Comparison of ENCODE assay signal across 7 mouse cellular contexts in genomic region chr7:44867010-44867702, GRCm38 (mm10). TPM values are rescaled to one million over a fixed set of nuclear protein-coding genes. Genes with fewer than 3 reads are reported as not detected.
DNase-seq lines count a peak whose midpoint lies in the region; ATAC-seq lines count a peak whose summit lies in the region.

No protein-coding gene starts in this region.

- H3K9me3 ChIP-seq in liver, embryonic 11.5 days (ENCODE audit: control insufficient read depth, low read length): no peaks in the 10 kb centered on the region
- H3K9me3 ChIP-seq in forebrain, embryonic 15.5 days: no peaks in the 10 kb centered on the region
- no peaks in the 10 kb centered on the region for H3K9me3 ChIP-seq in limb, embryonic 11.5 days (ENCODE audit: control insufficient read depth, low read length)
- no peaks in the 10 kb centered on the region for H3K9me3 ChIP-seq in stomach, embryonic 14.5 days (ENCODE audit: control insufficient read depth, low read depth, low read length)

- H3K4me2 ChIP-seq in liver, embryonic 11.5 days: peak overlapping the region; percentile 91
- peak overlapping the region; percentile 73 for H3K4me2 ChIP-seq in forebrain, embryonic 15.5 days (replicated peaks)
- peak overlapping the region; percentile 85 for H3K4me2 ChIP-seq in limb, embryonic 11.5 days (ENCODE audit: low read depth, severe bottlenecking)
- peak overlapping the region; percentile 82 for H3K4me2 ChIP-seq in stomach, embryonic 14.5 days (replicated peaks; ENCODE audit: low read depth, low read length)

- ATAC-seq in liver, embryonic 11.5 days (replicated peaks; ENCODE audit: low FRiP score): no peak
- ATAC-seq in forebrain, embryonic 15.5 days (replicated peaks): no peak
- no peak for ATAC-seq in limb, embryonic 11.5 days (ENCODE audit: insufficient number of reproducible peaks, low FRiP score, low TSS enrichment, low read depth)
- ATAC-seq in stomach, embryonic 14.5 days (ENCODE audit: insufficient number of reproducible peaks, insufficient read depth, low FRiP score, low read depth): no peak
- no peak for ATAC-seq in megakaryocyte-erythroid progenitor cell, adult 5-6 weeks (replicated peaks; ENCODE audit: low FRiP score, low TSS enrichment, poor library complexity, severe bottlenecking)

- peaks cover 35% of the 10 kb centered on the region for H3K36me3 ChIP-seq in liver, embryonic 11.5 days (ENCODE audit: control insufficient read depth, insufficient read depth, low read length)
- H3K36me3 ChIP-seq in forebrain, embryonic 15.5 days: peaks cover 36% of the 10 kb centered on the region
- H3K36me3 ChIP-seq in limb, embryonic 11.5 days (ENCODE audit: control insufficient read depth, insufficient read depth, low read length): peaks cover 29% of the 10 kb centered on the region; the same call in 1 of the 2 replicates
- peaks cover 42% of the 10 kb centered on the region for H3K36me3 ChIP-seq in stomach, embryonic 14.5 days (ENCODE audit: control insufficient read depth, insufficient read depth, low read length)

- no peak for DNase-seq in liver, embryonic 11.5 days (ENCODE audit: low spot score)
- DNase-seq in liver: no peak
- no peak for DNase-seq in limb, embryonic 11.5 days (ENCODE audit: low spot score)
- no peak for DNase-seq in right cerebral cortex, postnatal 10 days (ENCODE audit: low spot score in 2 of 2)

- no peak overlapping the region for H3K27ac ChIP-seq in liver, embryonic 11.5 days (ENCODE audit: low read depth, low read length)
- no peak overlapping the region for H3K27ac ChIP-seq in forebrain, embryonic 15.5 days (replicated peaks)
- no peak overlapping the region for H3K27ac ChIP-seq in limb, embryonic 11.5 days (replicated peaks; ENCODE audit: low read depth, low read length)
- peak overlapping the region; percentile 39 for H3K27ac ChIP-seq in stomach, embryonic 14.5 days (ENCODE audit: low read length)

- no peaks in the 10 kb centered on the region for H3K27me3 ChIP-seq in liver, embryonic 11.5 days (replicated peaks; ENCODE audit: control insufficient read depth, insufficient read depth, low read length)
- no peaks in the 10 kb centered on the region for H3K27me3 ChIP-seq in forebrain, embryonic 15.5 days
- H3K27me3 ChIP-seq in limb, embryonic 11.5 days (ENCODE audit: control insufficient read depth, insufficient read depth, low read length): no peaks in the 10 kb centered on the region
- no peaks in the 10 kb centered on the region for H3K27me3 ChIP-seq in stomach, embryonic 14.5 days (ENCODE audit: control insufficient read depth, insufficient read depth, low read length)

- H3K4me3 ChIP-seq in liver, embryonic 11.5 days (ENCODE audit: low read depth, low read length): peak overlapping the region; percentile 94
- H3K4me3 ChIP-seq in forebrain, embryonic 15.5 days: peak overlapping the region; percentile 82
- H3K4me3 ChIP-seq in limb, embryonic 11.5 days (ENCODE audit: low read depth, low read length): peak overlapping the region; percentile 66
- peak overlapping the region; percentile 94 for H3K4me3 ChIP-seq in stomach, embryonic 14.5 days (ENCODE audit: low read depth, low read length)

- peaks cover 36% of the 10 kb centered on the region for H3K4me1 ChIP-seq in liver, embryonic 11.5 days (replicated peaks; ENCODE audit: control insufficient read depth, insufficient read depth, low read length)
- peaks cover 49% of the 10 kb centered on the region for H3K4me1 ChIP-seq in forebrain, embryonic 15.5 days
- H3K4me1 ChIP-seq in limb, embryonic 11.5 days (ENCODE audit: control insufficient read depth, insufficient read depth, low read length): peaks cover 24% of the 10 kb centered on the region
- peaks cover 35% of the 10 kb centered on the region for H3K4me1 ChIP-seq in stomach, embryonic 14.5 days (ENCODE audit: control insufficient read depth, insufficient read depth, low read length)

- WGBS in liver, embryonic 11.5 days: 78% methylated on average over 19 of the region's 19 CpGs
- 73% methylated on average over 19 of the region's 19 CpGs for WGBS in forebrain, embryonic 15.5 days
- WGBS in limb, embryonic 11.5 days: 80% methylated on average over 19 of the region's 19 CpGs
- 47% methylated on average over 19 of the region's 19 CpGs for WGBS in stomach, embryonic 14.5 days

- H3K9ac ChIP-seq in liver, embryonic 11.5 days (ENCODE audit: low read depth, low read length): no peak overlapping the region
- peak overlapping the region; percentile 96 for H3K9ac ChIP-seq in forebrain, embryonic 15.5 days (replicated peaks)
- peak overlapping the region; percentile 47 for H3K9ac ChIP-seq in limb, embryonic 11.5 days (ENCODE audit: low read length)
- no peak overlapping the region; the same call in 1 of the 2 replicates for H3K9ac ChIP-seq in stomach, embryonic 14.5 days (replicated peaks; ENCODE audit: low read depth, low read length)

RNA-seq across cellular contexts. Expression of gene Ptov1, which starts 2.4 kb away (rescaled TPM):
- 162 and 164 TPM in 2 replicates for polyA plus RNA-seq in liver, embryonic 11.5 days (2014; fragmentation: Nextera tagmentation; extraction: Ambion mirVana)
- 583 and 618 TPM in 2 replicates for polyA plus RNA-seq in forebrain, embryonic 15.5 days (2015; fragmentation: Nextera tagmentation; extraction: Ambion mirVana)
- 410 and 427 TPM in 2 replicates for polyA plus RNA-seq in limb, embryonic 11.5 days (2014; fragmentation: Nextera tagmentation; extraction: Ambion mirVana)
- polyA plus RNA-seq in stomach, embryonic 14.5 days (2014; fragmentation: Nextera tagmentation; extraction: Ambion mirVana): 377 and 384 TPM in 2 replicates
- total RNA-seq in megakaryocyte-erythroid progenitor cell, adult 5-6 weeks (2014; fragmentation: Nextera tagmentation): 79.6 and 88.8 TPM in 2 replicates
- 19.6 and 40.9 TPM in 2 replicates for total RNA-seq in megakaryocyte-erythroid progenitor cell, adult 5-6 weeks (2017)

RNA-seq across cellular contexts. Expression of gene Pnkp, which starts 10.2 kb away (rescaled TPM):
- polyA plus RNA-seq in liver, embryonic 11.5 days (2014; fragmentation: Nextera tagmentation; extraction: Ambion mirVana): 30.9 and 32.5 TPM in 2 replicates
- 32.1 and 35.3 TPM in 2 replicates for polyA plus RNA-seq in forebrain, embryonic 15.5 days (2015; fragmentation: Nextera tagmentation; extraction: Ambion mirVana)
- 31.0 and 31.2 TPM in 2 replicates for polyA plus RNA-seq in limb, embryonic 11.5 days (2014; fragmentation: Nextera tagmentation; extraction: Ambion mirVana)
- 25.7 and 30.0 TPM in 2 replicates for polyA plus RNA-seq in stomach, embryonic 14.5 days (2014; fragmentation: Nextera tagmentation; extraction: Ambion mirVana)
- total RNA-seq in megakaryocyte-erythroid progenitor cell, adult 5-6 weeks (2014; fragmentation: Nextera tagmentation): 25.2 and 58.9 TPM in 2 replicates
- 18.4 and 30.5 TPM in 2 replicates for total RNA-seq in megakaryocyte-erythroid progenitor cell, adult 5-6 weeks (2017)

RNA-seq across cellular contexts. Expression of gene Tbc1d17, which starts 18.3 kb away (rescaled TPM):
- polyA plus RNA-seq in liver, embryonic 11.5 days (2014; fragmentation: Nextera tagmentation; extraction: Ambion mirVana): 50.5 and 53.3 TPM in 2 replicates
- polyA plus RNA-seq in forebrain, embryonic 15.5 days (2015; fragmentation: Nextera tagmentation; extraction: Ambion mirVana): 119 and 120 TPM in 2 replicates
- 60.9 and 69.0 TPM in 2 replicates for polyA plus RNA-seq in limb, embryonic 11.5 days (2014; fragmentation: Nextera tagmentation; extraction: Ambion mirVana)
- polyA plus RNA-seq in stomach, embryonic 14.5 days (2014; fragmentation: Nextera tagmentation; extraction: Ambion mirVana): 64.6 and 71.8 TPM in 2 replicates
- 26.7 and 61.9 TPM in 2 replicates for total RNA-seq in megakaryocyte-erythroid progenitor cell, adult 5-6 weeks (2014; fragmentation: Nextera tagmentation)
- 13.7 and 49.6 TPM in 2 replicates for total RNA-seq in megakaryocyte-erythroid progenitor cell, adult 5-6 weeks (2017)

RNA-seq across cellular contexts. Expression of gene Akt1s1, which starts 18.4 kb away (rescaled TPM):
- 46.5 and 53.9 TPM in 2 replicates for polyA plus RNA-seq in liver, embryonic 11.5 days (2014; fragmentation: Nextera tagmentation; extraction: Ambion mirVana)
- polyA plus RNA-seq in forebrain, embryonic 15.5 days (2015; fragmentation: Nextera tagmentation; extraction: Ambion mirVana): 118 and 120 TPM in 2 replicates
- 38.6 and 63.4 TPM in 2 replicates for polyA plus RNA-seq in limb, embryonic 11.5 days (2014; fragmentation: Nextera tagmentation; extraction: Ambion mirVana)
- polyA plus RNA-seq in stomach, embryonic 14.5 days (2014; fragmentation: Nextera tagmentation; extraction: Ambion mirVana): 43.6 and 54.9 TPM in 2 replicates
- 21.1 and 23.7 TPM in 2 replicates for total RNA-seq in megakaryocyte-erythroid progenitor cell, adult 5-6 weeks (2014; fragmentation: Nextera tagmentation)
- total RNA-seq in megakaryocyte-erythroid progenitor cell, adult 5-6 weeks (2017): 19.2 and 24.5 TPM in 2 replicates

RNA-seq across cellular contexts. Expression of gene Med25, which starts 25.4 kb away (rescaled TPM):
- polyA plus RNA-seq in liver, embryonic 11.5 days (2014; fragmentation: Nextera tagmentation; extraction: Ambion mirVana): 66.8 and 72.5 TPM in 2 replicates
- 164 and 166 TPM in 2 replicates for polyA plus RNA-seq in forebrain, embryonic 15.5 days (2015; fragmentation: Nextera tagmentation; extraction: Ambion mirVana)
- 79.2 and 80.5 TPM in 2 replicates for polyA plus RNA-seq in limb, embryonic 11.5 days (2014; fragmentation: Nextera tagmentation; extraction: Ambion mirVana)
- 65.2 and 79.4 TPM in 2 replicates for polyA plus RNA-seq in stomach, embryonic 14.5 days (2014; fragmentation: Nextera tagmentation; extraction: Ambion mirVana)
- total RNA-seq in megakaryocyte-erythroid progenitor cell, adult 5-6 weeks (2014; fragmentation: Nextera tagmentation): 42.0 and 71.7 TPM in 2 replicates
- total RNA-seq in megakaryocyte-erythroid progenitor cell, adult 5-6 weeks (2017): 12.1 and 18.1 TPM in 2 replicates

Comparison
In these comparisons a context has a peak if more than half of its experiments do, and no peak if none do; other contexts are left out.
1. H3K9ac ChIP-seq: peak in forebrain, embryonic 15.5 days (single experiment) and limb, embryonic 11.5 days (single experiment); none in liver, embryonic 11.5 days (single experiment) and stomach, embryonic 14.5 days (single experiment).
2. Peak in every context shown above with its lines, with median percentiles within 50 percentile points of each other: H3K4me2 ChIP-seq and H3K4me3 ChIP-seq.